Mouse (Mus musculus) midbrain, embryonic 14.5 days (tissue): ENCODE measurements around the gene Hoxa5. TPM values are rescaled to one million over a fixed set of nuclear protein-coding genes. Genes with fewer than 3 reads are reported as not detected.

ENCODE experiments used
- ATAC-seq: fragments of 200-750 bp; cut with Nextera tagmentation; 2 replicates; pipeline ENCODE4 v1.8.0; 2017; ENCODE audit warnings: moderate number of reproducible peaks, moderate library complexity; ENCODE audit not compliant: low FRiP score, low TSS enrichment
- DNase-seq: peaks from one replicate; pipeline ENCODE4 v3.0.0-alpha.2; 2015
- H3K27ac ChIP-seq: fragments of 300-500 bp; sonication (generic); replicated peaks from 2 replicates; pipeline ENCODE4 v1.5.1; 2014; ENCODE audit warnings: mild to moderate bottlenecking, low read depth, low read length, moderate library complexity
- H3K27me3 ChIP-seq: fragments of 300-500 bp; sonication (generic); 2 replicates; pipeline ENCODE4 v1.6.1; 2014; ENCODE audit warnings: low read length, control low read depth, mixed read lengths; ENCODE audit not compliant: control insufficient read depth, insufficient read depth
- H3K36me3 ChIP-seq: fragments of 300-500 bp; sonication (generic); 2 replicates; pipeline ENCODE4 v1.6.1; 2014; ENCODE audit warnings: low read length, control low read depth; ENCODE audit not compliant: control insufficient read depth, insufficient read depth
- H3K4me1 ChIP-seq: fragments of 300-500 bp; sonication (generic); 2 replicates; pipeline ENCODE4 v1.6.1; 2014; ENCODE audit warnings: mild to moderate bottlenecking, antibody characterized with exemption, low read length, control low read depth; ENCODE audit not compliant: control insufficient read depth, insufficient read depth
- H3K4me2 ChIP-seq: fragments of 300-500 bp; sonication (generic); 2 replicates; pipeline ENCODE4 v1.6.1; 2014; ENCODE audit warnings: mild to moderate bottlenecking, low read length, moderate library complexity
- H3K4me3 ChIP-seq: fragments of 300-500 bp; sonication (generic); replicated peaks from 2 replicates; pipeline ENCODE4 v1.5.1; 2014; ENCODE audit warnings: low read depth, low read length
- H3K9ac ChIP-seq: fragments of 300-500 bp; sonication (generic); replicated peaks from 2 replicates; pipeline ENCODE4 v1.6.1; 2014; ENCODE audit warnings: mild to moderate bottlenecking, low read length, moderate library complexity
- H3K9me3 ChIP-seq: fragments of 300-500 bp; sonication (generic); 2 replicates; pipeline ENCODE4 v1.6.1; 2016; ENCODE audit warnings: low read length, control low read depth, mixed read lengths; ENCODE audit not compliant: control insufficient read depth
- WGBS: fragments of 180-500 bp; shearing (Covaris S2); extraction: QIAGEN DNeasy Blood & Tissue Kit; methylation state at CpG from one replicate; pipeline ENCODE4 v1.1.7; 2014; 5-methylcytosine and 5-hydroxymethylcytosine counted together
- microRNA counts: library from miRNA; unstranded; fragments of <30 nt; microRNA quantifications from one replicate; lab custom pipeline; 2016
- microRNA-seq: library from miRNA; unstranded; fragments of <30 nt; microRNA quantifications from one replicate; pipeline ENCODE4, GENCODE M21; 2016
- polyA plus RNA-seq: library from polyadenylated mRNA; unstranded; fragments of >200 nt; fragmentation: Nextera tagmentation; extraction: Ambion mirVana; gene quantifications from 2 replicates; pipeline ENCODE4 v1.2.1, GENCODE M21; 2014

Hoxa5 gene
- polyA plus RNA-seq, 1 experiment from 2014 or later = not detected

GRCm38 (mm10) chr6:52157466-52158275 is 46.7 kb downstream of the Hoxa5 start:
- H3K4me1 ChIP-seq = peaks cover 8% of the 10 kb centered on the region
- peak overlapping the region; percentile 85 for H3K4me2 ChIP-seq
- no peaks in the 10 kb centered on the region for H3K36me3 ChIP-seq
- DNase-seq (peak; percentile 11), ATAC-seq (0 out of 2 replicates have a peak, but pooled peaks have one; percentile 34)
- H3K9ac ChIP-seq = no peak overlapping the region
- H3K27me3 ChIP-seq = peaks cover 96% of the 10 kb centered on the region
- no peak overlapping the region for H3K27ac ChIP-seq
- WGBS = 2% methylated on average over 32 of the region's 32 CpGs
- peak overlapping the region; percentile 43 for H3K4me3 ChIP-seq
- no peaks in the 10 kb centered on the region for H3K9me3 ChIP-seq

- Histone ChIP-seq H3K4me2 (no peak overlapping the region), H3K27ac (no peak overlapping the region), H3K27me3 (peaks cover 97% of the 10 kb centered on the region), H3K9ac (no peak overlapping the region), H3K9me3 (no peaks in the 10 kb centered on the region), H3K4me3 (no peak overlapping the region), H3K36me3 (no peaks in the 10 kb centered on the region), H3K4me1 (peaks cover 8% of the 10 kb centered on the region)
- ATAC-seq = no peak
- DNase-seq = peak; percentile 2
- 1% methylated on average over 20 of the region's 20 CpGs for WGBS
Measured at GRCm38 (mm10) chr6:52156551-52157200, 47.7 kb downstream of the Hoxa5 start.

GRCm38 (mm10) chr6:52155471-52155870 is 48.9 kb downstream of the Hoxa5 start:
- H3K4me3 ChIP-seq = no peak overlapping the region
- H3K4me2 ChIP-seq = no peak overlapping the region
- H3K27ac ChIP-seq = no peak overlapping the region
- H3K9ac ChIP-seq = no peak overlapping the region
- peaks cover 8% of the 10 kb centered on the region for H3K4me1 ChIP-seq
- ATAC-seq (no peak), DNase-seq (no peak)
- 34% methylated on average over 3 of the region's 3 CpGs for WGBS
- H3K9me3 ChIP-seq = no peaks in the 10 kb centered on the region
- peaks cover 99% of the 10 kb centered on the region for H3K27me3 ChIP-seq
- no peaks in the 10 kb centered on the region for H3K36me3 ChIP-seq

- Histone ChIP-seq H3K4me1 (peaks cover 8% of the 10 kb centered on the region), H3K27ac (no peak overlapping the region), H3K4me2 (no peak overlapping the region), H3K36me3 (no peaks in the 10 kb centered on the region), H3K9ac (no peak overlapping the region), H3K4me3 (no peak overlapping the region), H3K27me3 (peaks cover 98% of the 10 kb centered on the region), H3K9me3 (peaks cover 3% of the 10 kb centered on the region; the same call in 1 of the 2 replicates)
- ATAC-seq (no peak), DNase-seq (no peak)
- 2% methylated on average over 5 of the region's 5 CpGs for WGBS
Measured at GRCm38 (mm10) chr6:52154044-52154443, 50.3 kb downstream of the Hoxa5 start.

- under 1% methylated on average over 6 of the region's 6 CpGs for whole genome bisulfite sequencing
- Histone ChIP-seq H3K4me1 (peaks cover 4% of the 10 kb centered on the region), H3K36me3 (no peaks in the 10 kb centered on the region), H3K9me3 (peaks cover 3% of the 10 kb centered on the region; the same call in 1 of the 2 replicates), H3K27me3 (peaks cover 91% of the 10 kb centered on the region), H3K9ac (no peak overlapping the region), H3K4me2 (no peak overlapping the region), H3K27ac (no peak overlapping the region), H3K4me3 (no peak overlapping the region)
- ATAC-seq (no peak), DNase-seq (no peak)
Measured at GRCm38 (mm10) chr6:52153270-52153669, 51.1 kb downstream of the Hoxa5 start.

GRCm38 (mm10) chr6:52152226-52153193 is 51.9 kb downstream of the Hoxa5 start:
- Histone ChIP-seq H3K4me2 (no peak overlapping the region), H3K27ac (no peak overlapping the region), H3K9me3 (peaks cover 3% of the 10 kb centered on the region; the same call in 1 of the 2 replicates), H3K36me3 (no peaks in the 10 kb centered on the region), H3K9ac (no peak overlapping the region), H3K27me3 (peaks cover 91% of the 10 kb centered on the region), H3K4me1 (no peaks in the 10 kb centered on the region), H3K4me3 (no peak overlapping the region)
- 3% methylated on average over 16 of the region's 16 CpGs for WGBS
- DNase-seq (no peak), ATAC-seq (no peak)

MicroRNA genes within 50 kb of the gene (microRNA counts, 519-probe panel; counts per million panel counts)
- microRNA mmu-miR-196b (lab: Ali Mortazavi, UCI) = not detected

Small RNA genes within 50 kb of the gene (microRNA-seq; reads per million reads assigned to microRNA genes)
- gene Mir196b = 18.4 reads per million, percentile 39 among the genes with 10 or more reads in this experiment

Other genes starting within 250 kb of the Hoxa5 start
- gene Skap2, start 192.0 kb downstream of the Hoxa5 start, polyA plus RNA-seq = 4.5 and 5.8 TPM in 2 replicates
- gene Hoxa1, start 46.3 kb downstream of the Hoxa5 start, polyA plus RNA-seq = 0.26 and 0.61 TPM in 2 replicates
- 0.12 and 0.20 TPM in 2 replicates for gene Hoxa2, start 39.8 kb downstream of the Hoxa5 start, polyA plus RNA-seq
- gene 5730596B20Rik, start 27.1 kb downstream of the Hoxa5 start, polyA plus RNA-seq = not detected in 2 replicates
- gene Hoxa4, start 12.8 kb downstream of the Hoxa5 start, polyA plus RNA-seq = not detected in 2 replicates
- gene Hoxa6, start 4.1 kb upstream of the Hoxa5 start, polyA plus RNA-seq = not detected in 2 replicates
- not detected in 2 replicates for gene Hoxa3, start 8.7 kb upstream of the Hoxa5 start, polyA plus RNA-seq
- not detected in 2 replicates for gene Gm28308, start 8.8 kb upstream of the Hoxa5 start, polyA plus RNA-seq
- gene Hoxa7, start 17.3 kb upstream of the Hoxa5 start, polyA plus RNA-seq = not detected in 2 replicates
- gene Hoxa9, start 26.5 kb upstream of the Hoxa5 start, polyA plus RNA-seq = not detected in 2 replicates
- gene Hoxa10, start 36.3 kb upstream of the Hoxa5 start, polyA plus RNA-seq = not detected in 2 replicates
- not detected in 2 replicates for gene Hoxa11, start 41.2 kb upstream of the Hoxa5 start, polyA plus RNA-seq
- gene Hoxa13, start 56.3 kb upstream of the Hoxa5 start, polyA plus RNA-seq = not detected in 2 replicates
- gene Evx1, start 108.9 kb upstream of the Hoxa5 start, polyA plus RNA-seq = 1.3 and 1.5 TPM in 2 replicates